Mouse (Mus musculus) myocyte (in vitro differentiated cells): ENCODE data around the gene Tmem8b.

Experiments used
- CEBPB ChIP-seq: IDR thresholded peaks from 2 replicates; pipeline ENCODE4 v1.6.1; 2011; ENCODE audit warnings: mild to moderate bottlenecking, moderate library complexity; ENCODE audit not compliant: poor library complexity, insufficient read depth, severe bottlenecking
- MAX ChIP-seq: IDR thresholded peaks from one replicate; pipeline ENCODE4 v1.6.1; 2011; ENCODE audit warnings: low read depth, mild to moderate bottlenecking, control low read depth
- POLR2A ChIP-seq: IDR thresholded peaks from one replicate; pipeline ENCODE4 v1.6.1; 2011; ENCODE audit warnings: low read depth, mild to moderate bottlenecking, control low read depth, moderate library complexity; ENCODE audit not compliant: insufficient read length
- SRF ChIP-seq: IDR thresholded peaks from one replicate; pipeline ENCODE4 v1.6.1; 2011; ENCODE audit warnings: low read depth; ENCODE audit not compliant: control insufficient read depth, insufficient read length
- TCF3 ChIP-seq: IDR thresholded peaks from one replicate; pipeline ENCODE4 v1.6.1; 2011; ENCODE audit warnings: low read depth, control low read depth; ENCODE audit not compliant: insufficient read length
- USF1 ChIP-seq: IDR thresholded peaks from one replicate; pipeline ENCODE4 v1.6.1; 2011; ENCODE audit warnings: low read depth, mild to moderate bottlenecking, control low read depth, moderate library complexity

DNA sequence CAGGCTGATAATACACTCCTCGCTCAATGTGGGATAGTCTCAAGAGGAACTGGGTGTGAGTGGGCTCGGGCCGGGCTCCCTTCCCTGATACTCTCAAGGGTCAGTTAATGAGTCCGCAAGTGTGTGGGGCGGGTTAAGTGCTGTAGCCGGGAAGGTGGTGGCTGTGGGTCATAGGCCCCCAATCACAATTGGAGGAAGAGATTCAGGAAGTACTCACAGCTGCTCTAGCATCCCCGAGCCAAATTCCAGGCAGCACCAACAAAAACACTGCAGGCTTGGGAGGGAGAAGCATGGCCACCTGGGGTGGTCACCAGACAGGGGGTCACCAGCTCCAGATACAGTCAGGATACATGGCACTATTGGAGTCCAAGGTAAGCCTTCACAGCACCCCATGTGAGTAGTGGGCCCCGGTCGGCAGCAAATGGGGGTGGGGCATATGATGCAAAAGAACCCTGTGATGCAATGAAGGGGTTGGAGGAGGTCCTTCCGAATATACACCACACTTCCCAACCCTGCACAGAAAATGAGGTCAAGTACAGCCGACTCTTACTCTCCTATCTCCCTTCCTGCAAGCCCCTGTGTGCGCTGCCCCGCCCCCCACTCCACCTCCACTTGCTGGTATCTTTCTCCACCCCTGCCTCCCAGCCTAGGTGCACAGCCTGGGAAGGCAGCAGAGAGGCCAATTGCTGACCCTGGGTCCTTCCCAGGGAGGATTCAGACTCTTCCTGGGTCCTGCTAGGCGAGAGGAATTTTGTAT is 61.2 kb downstream of the Tmem8b start, which contains the start of gene Spaar:
- no peak for TF ChIP-seq MAX
- no peak for TF ChIP-seq CEBPB
- TF ChIP-seq TCF3: no peak
- TF ChIP-seq USF1: no peak
- TF ChIP-seq POLR2A: no peak
- no peak for TF ChIP-seq SRF
